Mouse (Mus musculus): ENCODE measurements at regions not wholly inside any gene's neighbourhood (a gene's known extent, or its start where the extent isn't known, plus 50 kb on each side); places are given as distances from the start of the nearest gene placed in this dataset.
A peak's percentile ranks its signal among the peaks of the same experiment; 100 is the strongest.

- no peak overlapping the region for H3K27ac ChIP-seq (ENCODE audit: low read depth, low read length)
- ATAC-seq: no peak
- H3K9me3 ChIP-seq (ENCODE audit: control insufficient read depth): no peaks in the 10 kb centered on the region
- no peaks in the 10 kb centered on the region for H3K4me1 ChIP-seq (replicated peaks; ENCODE audit: control insufficient read depth, insufficient read depth, low read length)
- no peak overlapping the region for H3K4me3 ChIP-seq (ENCODE audit: low read depth, low read length)
- 83% methylated on average over 9 of the region's 9 CpGs for WGBS
- no peaks in the 10 kb centered on the region for H3K36me3 ChIP-seq (ENCODE audit: control insufficient read depth, insufficient read depth)
- H3K4me2 ChIP-seq (replicated peaks; ENCODE audit: low read depth): no peak overlapping the region
- H3K9ac ChIP-seq (ENCODE audit: low read depth, low read length): no peak overlapping the region
- no peak for TF ChIP-seq CTCF (IDR thresholded peaks at IDR 0.05; ENCODE audit: low read depth)
- no peaks in the 10 kb centered on the region for H3K27me3 ChIP-seq (replicated peaks; ENCODE audit: control insufficient read depth, insufficient read depth, low read length)
Observed at GRCm38 (mm10) chr13:74864000-74864399, 55.4 kb upstream of the Cast start.

- 7% methylated on average over 1 of the region's 1 CpGs for WGBS
- TF ChIP-seq CTCF (IDR thresholded peaks at IDR 0.05; ENCODE audit: low read depth): peak; percentile 73
- H3K4me2 ChIP-seq (replicated peaks; ENCODE audit: low read depth): no peak overlapping the region
Observed at GRCm38 (mm10) chr13:74861373-74861970, 52.9 kb upstream of the Cast start.

More at GRCm38 (mm10) chr13:74861373-74861970, 52.9 kb upstream of the Cast start:
- Histone ChIP-seq H3K9ac (ENCODE audit: low read depth, low read length) (no peak overlapping the region), H3K27ac (ENCODE audit: low read depth, low read length) (no peak overlapping the region), H3K36me3 (ENCODE audit: control insufficient read depth, insufficient read depth) (no peaks in the 10 kb centered on the region), H3K4me1 (replicated peaks; ENCODE audit: control insufficient read depth, insufficient read depth, low read length) (no peaks in the 10 kb centered on the region), H3K27me3 (replicated peaks; ENCODE audit: control insufficient read depth, insufficient read depth, low read length) (no peaks in the 10 kb centered on the region), H3K9me3 (ENCODE audit: control insufficient read depth) (no peaks in the 10 kb centered on the region), H3K4me3 (ENCODE audit: low read depth, low read length) (no peak overlapping the region)
- no peak for ATAC-seq
